Mouse (Mus musculus) liver, adult 2 months (tissue): ENCODE measurements around the gene Kap. TPM values are rescaled to one million over a fixed set of nuclear protein-coding genes. Genes with fewer than 3 reads are reported as not detected.

Experiments
- DNase-seq: peaks from one replicate; pipeline ENCODE4 v3.0.0-alpha.2; 2011; ENCODE audit warnings: low read depth, low spot score; ENCODE audit errors: extremely low read depth
- H3K27ac ChIP-seq: fragments of 200-500 bp; replicated peaks from 2 replicates; pipeline ENCODE4 v1.5.1; 2012; ENCODE audit warnings: low read depth, mild to moderate bottlenecking, control low read depth, inconsistent platforms, low read length; ENCODE audit not compliant: insufficient read depth
- H3K27me3 ChIP-seq: fragments of 200-500 bp; 2 replicates; pipeline ENCODE4 v1.6.1; 2012; ENCODE audit warnings: mild to moderate bottlenecking, moderate library complexity, low read length, inconsistent platforms; ENCODE audit not compliant: control insufficient read depth, insufficient read depth
- H3K36me3 ChIP-seq: fragments of 200-500 bp; 2 replicates; pipeline ENCODE4 v1.6.1; 2012; ENCODE audit warnings: low read length, inconsistent platforms; ENCODE audit not compliant: control insufficient read depth, insufficient read depth
- H3K4me1 ChIP-seq: fragments of 200-500 bp; 2 replicates; pipeline ENCODE4 v1.6.1; 2011; ENCODE audit warnings: low read length; ENCODE audit not compliant: control insufficient read depth, insufficient read depth
- H3K4me3 ChIP-seq: fragments of 200-500 bp; 2 replicates; pipeline ENCODE4 v1.5.1; 2011; ENCODE audit warnings: low read depth, mild to moderate bottlenecking, control low read depth, low read length, moderate library complexity; ENCODE audit not compliant: insufficient read depth
- H3K79me2 ChIP-seq: fragments of 200-500 bp; 2 replicates; pipeline ENCODE4 v1.6.1; 2012; ENCODE audit warnings: inconsistent platforms, mild to moderate bottlenecking, low read length, moderate library complexity; ENCODE audit not compliant: control insufficient read depth, insufficient read depth
- H3K9ac ChIP-seq: fragments of 200-500 bp; 2 replicates; pipeline ENCODE4 v1.6.1; 2012; ENCODE audit warnings: low read depth, mild to moderate bottlenecking, control low read depth, inconsistent platforms, low read length
- CTCF ChIP-seq: fragments of 200-500 bp; IDR thresholded peaks from 2 replicates; pipeline ENCODE4 v1.5.1; 2011; ENCODE audit warnings: low read depth, low read length, control low read depth
- POLR2A ChIP-seq: fragments of 200-500 bp; IDR thresholded peaks from 2 replicates; pipeline ENCODE4 v1.6.1; 2011; ENCODE audit warnings: low read length, control low read depth; ENCODE audit not compliant: insufficient read depth; ENCODE audit errors: extremely low read depth
- WGBS: fragments of 180-500 bp; shearing (Covaris S2); methylation state at CpG from one replicate; pipeline ENCODE4 v1.1.7; 2018; 5-methylcytosine and 5-hydroxymethylcytosine counted together
- polyA plus RNA-seq: library from polyadenylated mRNA; depleted of rRNA; stranded (reverse); fragments of >200 nt; gene quantifications from 2 replicates; pipeline ENCODE4 v1.2.3, GENCODE M21; 2012; rRNA removed
- total RNA-seq: library from RNA; depleted of rRNA; stranded (reverse); fragments of >200 nt; gene quantifications from 2 replicates; pipeline ENCODE4 v1.2.3, GENCODE M21; 2014; rRNA removed

Gene Kap
- 1.0 TPM in 1 of 2 replicates, not detected in the other for total RNA-seq
- polyA plus RNA-seq = 0.14 TPM in 1 of 2 replicates, not detected in the other

DNA sequence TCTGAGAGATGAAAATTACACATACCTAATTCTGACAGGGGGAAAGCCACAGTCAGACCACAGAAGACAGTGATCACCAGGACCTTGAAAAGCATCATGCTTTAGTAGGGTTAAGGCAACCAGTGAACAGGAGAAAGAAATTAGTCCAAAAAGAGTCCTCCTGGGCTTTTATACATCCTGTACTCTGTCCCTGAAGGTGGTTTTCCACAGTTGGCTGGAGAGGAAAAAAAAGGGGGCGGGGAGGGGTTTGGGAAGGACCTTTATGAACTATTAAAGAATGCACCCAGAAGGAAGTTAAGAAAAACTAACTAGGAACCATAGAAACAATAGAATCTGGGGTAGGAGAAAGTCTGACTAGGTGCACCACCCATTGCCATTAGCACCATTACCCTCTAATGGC is at the start of gene Kap:
Gene Kap, minus strand, starts transcription at position 237 of the 400 bp plus-strand sequence.
- Histone ChIP-seq H3K79me2 (no peaks in the 10 kb centered on the region), H3K4me3 (no peak within 1 kb of the TSS), H3K4me1 (no peaks in the 10 kb centered on the region), H3K27me3 (no peaks in the 10 kb centered on the region), H3K27ac (no peak within 1 kb of the TSS), H3K36me3 (no peaks in the 10 kb centered on the region), H3K9ac (no peak within 1 kb of the TSS)
- WGBS = 53% methylated on average over 1 of the region's 1 CpGs
- DNase-seq = no peak
- TF ChIP-seq POLR2A = no peak

DNA sequence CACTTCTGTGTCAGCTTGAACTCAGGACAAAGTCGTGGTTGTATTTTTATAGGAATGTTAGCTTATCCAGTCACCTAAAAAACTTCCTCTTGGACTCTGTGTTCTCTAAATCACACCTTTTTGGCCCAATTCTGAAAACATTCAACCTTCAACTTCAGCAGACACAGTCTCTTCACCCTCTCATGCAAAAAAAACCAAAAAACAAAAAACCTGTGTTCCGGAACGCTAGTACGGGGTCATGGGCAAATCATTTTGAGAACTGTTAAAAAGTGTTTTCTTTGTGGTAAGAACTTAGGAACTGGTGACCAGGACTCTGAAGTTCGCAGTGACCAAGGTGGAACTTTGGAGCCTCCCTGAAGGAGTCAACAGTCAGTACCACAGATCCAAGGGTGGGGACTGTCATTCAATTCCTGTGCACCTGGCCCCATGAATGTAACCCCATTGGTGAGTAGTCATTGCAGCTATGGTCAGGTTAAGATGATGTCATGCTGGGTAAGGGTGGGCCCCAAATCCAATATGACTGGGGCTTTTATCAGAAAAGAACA is 32.4 kb upstream of the Kap start:
- Histone ChIP-seq H3K4me3 (no peak overlapping the region), H3K27ac (no peak overlapping the region), H3K4me1 (no peaks in the 10 kb centered on the region), H3K27me3 (no peaks in the 10 kb centered on the region), H3K79me2 (no peaks in the 10 kb centered on the region), H3K36me3 (no peaks in the 10 kb centered on the region), H3K9ac (no peak overlapping the region)
- WGBS = 83% methylated on average over 5 of the region's 5 CpGs
- no peak for TF ChIP-seq POLR2A
- no peak for TF ChIP-seq CTCF
- no peak for DNase-seq

DNA sequence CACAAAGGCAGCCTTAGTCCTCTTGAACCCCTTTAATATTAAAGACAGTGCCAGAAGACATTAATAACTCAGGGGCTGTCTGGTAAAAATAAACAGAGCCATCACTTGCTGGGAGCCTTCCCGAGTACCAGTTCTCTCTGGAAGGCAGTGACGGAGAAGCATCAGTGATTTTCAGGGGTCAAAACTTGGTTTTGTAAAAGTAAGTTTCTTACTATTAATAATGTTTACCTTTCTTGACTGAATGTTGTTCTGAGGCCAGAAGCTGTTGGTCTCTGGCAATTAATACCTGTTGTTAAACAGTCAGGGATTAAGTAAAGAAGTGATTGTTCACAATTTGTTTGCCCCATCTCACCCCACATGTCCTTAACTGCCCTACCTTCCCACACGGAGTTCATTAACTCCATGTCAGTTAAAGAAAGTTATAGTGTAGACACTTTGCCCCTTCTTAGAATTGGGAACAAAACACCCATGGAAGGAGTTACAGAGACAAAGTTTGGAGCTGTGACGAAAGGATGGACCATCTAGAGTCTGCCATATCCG is 30.0 kb upstream of the Kap start:
- H3K79me2 ChIP-seq = no peaks in the 10 kb centered on the region
- H3K4me3 ChIP-seq = no peak overlapping the region
- TF ChIP-seq POLR2A = no peak
- no peak for TF ChIP-seq CTCF
- no peak for DNase-seq
- H3K9ac ChIP-seq = no peak overlapping the region
- no peaks in the 10 kb centered on the region for H3K36me3 ChIP-seq
- no peak overlapping the region for H3K27ac ChIP-seq
- H3K27me3 ChIP-seq = no peaks in the 10 kb centered on the region
- 71% methylated on average over 5 of the region's 5 CpGs for WGBS
- H3K4me1 ChIP-seq = no peaks in the 10 kb centered on the region

DNA sequence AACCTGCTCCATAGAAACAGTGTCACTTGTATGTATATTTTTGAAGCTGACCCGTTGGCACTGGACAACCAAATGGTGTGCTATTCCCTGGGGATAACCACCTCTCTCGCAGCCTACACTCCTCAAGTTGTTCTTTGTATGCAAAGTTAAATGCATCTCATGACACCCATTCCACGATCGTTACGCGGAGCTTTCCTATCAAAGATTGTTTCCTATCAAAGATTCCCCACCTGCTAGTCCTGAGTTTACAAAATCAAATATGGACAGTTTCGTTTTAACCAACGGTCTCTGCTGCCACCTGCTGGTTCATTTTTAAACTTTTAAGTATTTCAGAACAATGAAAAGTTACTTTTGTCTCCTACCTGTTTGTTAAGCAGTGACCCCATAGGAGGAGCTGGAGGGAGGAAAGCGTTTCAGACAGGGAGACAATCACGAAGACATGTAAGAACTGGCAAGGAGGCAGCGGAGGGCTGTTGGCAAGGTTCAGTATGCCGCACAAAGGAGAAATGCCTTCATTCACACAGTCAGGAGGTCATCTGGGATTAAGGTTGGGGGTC is 22.4 kb upstream of the Kap start:
- Histone ChIP-seq H3K27me3 (no peaks in the 10 kb centered on the region), H3K79me2 (no peaks in the 10 kb centered on the region), H3K36me3 (no peaks in the 10 kb centered on the region), H3K9ac (no peak overlapping the region), H3K4me1 (no peaks in the 10 kb centered on the region), H3K27ac (no peak overlapping the region), H3K4me3 (no peak overlapping the region)
- no peak for TF ChIP-seq POLR2A
- TF ChIP-seq CTCF = peak; percentile 44
- peak; percentile 26 for DNase-seq
- 25% methylated on average over 12 of the region's 12 CpGs for WGBS

DNA sequence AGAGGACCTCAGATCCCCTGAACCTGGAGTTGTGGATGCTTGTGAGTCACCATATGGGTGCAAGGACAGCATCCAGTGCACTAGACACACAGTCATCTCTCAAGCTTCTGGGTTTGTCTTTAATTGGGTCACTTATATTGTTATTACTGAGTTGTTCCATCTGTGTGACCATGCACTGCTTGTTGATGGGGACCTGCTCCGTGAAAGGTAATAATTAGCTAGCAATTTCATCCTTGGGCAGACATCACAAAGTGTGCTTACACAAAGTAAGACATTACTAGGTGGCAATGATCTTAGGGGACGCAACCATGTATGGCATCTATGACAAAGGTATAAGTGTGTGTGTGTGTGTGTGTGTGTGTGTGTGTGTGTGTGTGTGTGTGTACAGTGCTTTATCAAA is 19.1 kb upstream of the Kap start:
- no peak for DNase-seq
- 67% methylated on average over 2 of the region's 2 CpGs for WGBS
- TF ChIP-seq CTCF (no peak), POLR2A (no peak)

DNA sequence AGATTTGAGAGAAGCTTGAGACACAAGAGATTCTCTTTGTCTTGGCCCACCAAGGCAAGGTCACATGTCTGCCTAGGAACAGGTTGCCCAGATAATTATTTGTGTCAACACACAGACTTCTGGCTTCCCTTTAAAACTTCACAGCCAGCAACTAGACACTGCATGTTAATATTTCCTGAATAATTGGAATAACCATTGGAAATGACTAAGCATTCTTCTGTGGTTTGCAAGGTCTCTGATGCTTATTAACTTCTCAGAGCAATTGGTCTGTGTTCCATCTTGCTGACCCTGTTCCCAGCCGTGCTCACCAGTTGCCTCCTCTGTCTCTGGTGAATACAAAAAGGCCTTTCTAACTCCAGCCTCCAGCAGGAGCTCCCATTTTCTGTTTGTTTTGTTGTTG is 17.6 kb upstream of the Kap start:
- no peak overlapping the region for H3K9ac ChIP-seq
- no peak overlapping the region for H3K4me3 ChIP-seq
- no peak overlapping the region for H3K27ac ChIP-seq
- WGBS = 65% methylated on average over 1 of the region's 1 CpGs
- no peaks in the 10 kb centered on the region for H3K79me2 ChIP-seq
- no peaks in the 10 kb centered on the region for H3K27me3 ChIP-seq
- no peaks in the 10 kb centered on the region for H3K36me3 ChIP-seq
- no peak for DNase-seq
- H3K4me1 ChIP-seq = no peaks in the 10 kb centered on the region
- TF ChIP-seq POLR2A = no peak
- no peak for TF ChIP-seq CTCF

More for the DNA sequence above, 19.1 kb upstream of the Kap start:
- Histone ChIP-seq H3K4me3 (no peak overlapping the region), H3K27ac (no peak overlapping the region), H3K9ac (no peak overlapping the region), H3K4me1 (no peaks in the 10 kb centered on the region), H3K36me3 (no peaks in the 10 kb centered on the region), H3K79me2 (no peaks in the 10 kb centered on the region), H3K27me3 (no peaks in the 10 kb centered on the region)
